Mouse (Mus musculus): ENCODE measurements around the gene Sp6.

- no peak for TF ChIP-seq CTCF (IDR thresholded peaks at IDR 0.05; ENCODE audit: control insufficient read depth, insufficient read depth, insufficient replicate concordance, low read depth, low read length)
- no peak for TF ChIP-seq POLR2A (IDR thresholded peaks at IDR 0.05; ENCODE audit: control insufficient read depth, low read depth, low read length)
Measured at GRCm38 (mm10) chr11:97045861-97046260, 32.7 kb downstream of the Sp6 start.
